Mouse (Mus musculus) gastrocnemius, adult 2 months (tissue): ENCODE results near the gene Mphosph6. TPM values are rescaled to one million over a fixed set of nuclear protein-coding genes. Genes with fewer than 3 reads are reported as not detected.

Source experiments
- DNase-seq: peaks from one replicate; pipeline ENCODE4 v3.0.0; 2022
- H3K27ac ChIP-seq: fragments of 200-600 bp; 2 replicates; pipeline ENCODE4 v1.8.1; 2022; ENCODE audit warnings: mild to moderate bottlenecking
- H3K4me3 ChIP-seq: fragments of 200-600 bp; 2 replicates; pipeline ENCODE4 v1.8.1; 2022; ENCODE audit warnings: mild to moderate bottlenecking, moderate library complexity
- CTCF ChIP-seq: fragments of 200-600 bp; IDR thresholded peaks from 2 replicates; pipeline ENCODE4 v1.8.1; 2022; ENCODE audit warnings: antibody characterized with exemption, mild to moderate bottlenecking, moderate library complexity
- intact Hi-C: fragments of 180-260 bp; cut with DNase I; formaldehyde crosslinking; loops from one replicate; pipeline ENCODE4 v1.15.1; 2025
- total RNA-seq, 2 experiments: library from RNA; stranded (reverse); gene quantifications; 2 replicates each; pipeline ENCODE4 v1.2.3; 2021

Mphosph6 gene
- total RNA-seq, 2 experiments from 2014 or later: 5.0 to 6.6 TPM

GRCm38 (mm10) chr8:117757900-117758299, 43.8 kb downstream of the Mphosph6 start:
- DNase-seq: no peak
- TF ChIP-seq CTCF: no peak
- H3K27ac ChIP-seq: no peak overlapping the region
- intact Hi-C loops: no loop called here
- H3K4me3 ChIP-seq: no peak overlapping the region

GRCm38 (mm10) chr8:117749436-117749835, 52.3 kb downstream of the Mphosph6 start:
- no peak overlapping the region for H3K27ac ChIP-seq
- intact Hi-C loops: no loop called here
- no peak for TF ChIP-seq CTCF
- H3K4me3 ChIP-seq: no peak overlapping the region
- DNase-seq: no peak

GRCm38 (mm10) chr8:117747886-117748730, 53.6 kb downstream of the Mphosph6 start:
- no peak overlapping the region for H3K4me3 ChIP-seq
- no peak for DNase-seq
- intact Hi-C loops: no loop called here
- H3K27ac ChIP-seq: no peak overlapping the region
- TF ChIP-seq CTCF: no peak

- TF ChIP-seq CTCF: no peak
- H3K27ac ChIP-seq: no peak overlapping the region
- no peak overlapping the region for H3K4me3 ChIP-seq
- DNase-seq: no peak
- intact Hi-C loops: no loop called here
These were observed 54.3 kb downstream of the Mphosph6 start for GRCm38 (mm10) chr8:117747428-117747827.

GRCm38 (mm10) chr8:117746651-117747050, 55.1 kb downstream of the Mphosph6 start:
- TF ChIP-seq CTCF: no peak
- DNase-seq: no peak
- Histone ChIP-seq H3K27ac (no peak overlapping the region), H3K4me3 (no peak overlapping the region)
- intact Hi-C loops: no loop called here

GRCm38 (mm10) chr8:117742431-117743012, 59.2 kb downstream of the Mphosph6 start:
- intact Hi-C loops: no loop called here
- TF ChIP-seq CTCF: no peak
- H3K27ac ChIP-seq: no peak overlapping the region

More at GRCm38 (mm10) chr8:117742431-117743012, 59.2 kb downstream of the Mphosph6 start:
- DNase-seq: no peak
- H3K4me3 ChIP-seq: no peak overlapping the region

Other genes starting within 250 kb of the Mphosph6 start
- gene Sdr42e1, start 128.3 kb downstream of the Mphosph6 start, total RNA-seq: under 1 TPM; 0.13 to 0.31 TPM
- not detected for gene Hsd17b2, start 100.0 kb downstream of the Mphosph6 start, total RNA-seq